Mouse (Mus musculus): ENCODE data around the gene Arid4a. TPM values are rescaled to one million over a fixed set of nuclear protein-coding genes. Genes with fewer than 3 reads are reported as not detected.

Gene Arid4a
- total RNA-seq, 1 experiment = 10.9 TPM

- H3K9ac ChIP-seq (ENCODE audit: insufficient read depth, low read depth, low read length, poor library complexity, severe bottlenecking) = no peak overlapping the region
- H3K36me3 ChIP-seq (ENCODE audit: control insufficient read depth, insufficient read depth, low read length, poor library complexity, severe bottlenecking) = peaks cover 18% of the 10 kb centered on the region
- H3K9me3 ChIP-seq (ENCODE audit: control insufficient read depth, insufficient read depth, low read depth, low read length) = no peaks in the 10 kb centered on the region
- in situ Hi-C loops (cut with MboI; ENCODE audit: low sequenced_read_pairs in 2 of 2, unreplicated experiment in 2 of 2) = no loop called here
- peaks cover 0 to 6% of the 10 kb centered on the region in 2 experiments; a peak in 2 of 4 replicates for H3K4me1 ChIP-seq (ENCODE audit: control insufficient read depth in 2 of 2, insufficient read depth in 2 of 2, low read length in 2 of 2, poor library complexity in 1 of 2)
- no peak overlapping the region for H3K27ac ChIP-seq (ENCODE audit: insufficient read depth, low read depth, low read length, poor library complexity, severe bottlenecking)
- DNase-seq (ENCODE audit: low read depth, low spot score) = no peak
- no peak overlapping the region for H3K4me3 ChIP-seq (ENCODE audit: insufficient read depth in 1 of 2, low read depth in 1 of 2, low read length in 2 of 2, poor library complexity in 1 of 2, severe bottlenecking in 1 of 2)
- TF ChIP-seq MAFK (IDR thresholded peaks at IDR 0.05; ENCODE audit: insufficient read depth, low read depth, low read length) = no peak
- TF ChIP-seq ZC3H11A (IDR thresholded peaks at IDR 0.05; ENCODE audit: borderline replicate concordance, low read depth, low read length) = no peak
- TF ChIP-seq CHD2 (IDR thresholded peaks at IDR 0.05; ENCODE audit: low read depth, low read length) = no peak
- no peak for TF ChIP-seq ZNF384 (IDR thresholded peaks at IDR 0.05; ENCODE audit: low read depth, low read length)
- TF ChIP-seq HCFC1 (IDR thresholded peaks at IDR 0.05; ENCODE audit: borderline replicate concordance, insufficient read depth, low read length) = no peak
Observed at GRCm38 (mm10) chr12:71044488-71044887, 28.7 kb downstream of the Arid4a start.

- no peak overlapping the region for H3K27ac ChIP-seq (ENCODE audit: insufficient read depth, low read depth, low read length, poor library complexity, severe bottlenecking)
- in situ Hi-C loops (cut with MboI; ENCODE audit: low sequenced_read_pairs in 2 of 2, unreplicated experiment in 2 of 2) = no loop called here
- DNase-seq (ENCODE audit: low read depth, low spot score) = no peak
- no peak overlapping the region for H3K9ac ChIP-seq (ENCODE audit: insufficient read depth, low read depth, low read length, poor library complexity, severe bottlenecking)
- H3K36me3 ChIP-seq (ENCODE audit: control insufficient read depth, insufficient read depth, low read length, poor library complexity, severe bottlenecking) = peaks cover 13% of the 10 kb centered on the region
- H3K4me1 ChIP-seq (ENCODE audit: control insufficient read depth in 2 of 2, insufficient read depth in 2 of 2, low read length in 2 of 2, poor library complexity in 1 of 2) = peaks cover 0 to 3% of the 10 kb centered on the region in 2 experiments; a peak in 1 of 4 replicates
- H3K4me3 ChIP-seq (ENCODE audit: insufficient read depth in 1 of 2, low read depth in 1 of 2, low read length in 2 of 2, poor library complexity in 1 of 2, severe bottlenecking in 1 of 2) = no peak overlapping the region
- H3K9me3 ChIP-seq (ENCODE audit: control insufficient read depth, insufficient read depth, low read depth, low read length) = no peaks in the 10 kb centered on the region
- TF ChIP-seq ZC3H11A (IDR thresholded peaks at IDR 0.05; ENCODE audit: borderline replicate concordance, low read depth, low read length) (no peak), ZNF384 (IDR thresholded peaks at IDR 0.05; ENCODE audit: low read depth, low read length) (no peak), HCFC1 (IDR thresholded peaks at IDR 0.05; ENCODE audit: borderline replicate concordance, insufficient read depth, low read length) (no peak), CHD2 (IDR thresholded peaks at IDR 0.05; ENCODE audit: low read depth, low read length) (no peak), MAFK (IDR thresholded peaks at IDR 0.05; ENCODE audit: insufficient read depth, low read depth, low read length) (no peak)
Observed at GRCm38 (mm10) chr12:71046501-71046900, 30.7 kb downstream of the Arid4a start.

- no peak for TF ChIP-seq CHD2 (IDR thresholded peaks at IDR 0.05; ENCODE audit: low read depth, low read length)
- no peak for TF ChIP-seq MAFK (IDR thresholded peaks at IDR 0.05; ENCODE audit: insufficient read depth, low read depth, low read length)
- TF ChIP-seq ZC3H11A (IDR thresholded peaks at IDR 0.05; ENCODE audit: borderline replicate concordance, low read depth, low read length) = no peak
- TF ChIP-seq ZNF384 (IDR thresholded peaks at IDR 0.05; ENCODE audit: low read depth, low read length) = no peak
- no peak for TF ChIP-seq HCFC1 (IDR thresholded peaks at IDR 0.05; ENCODE audit: borderline replicate concordance, insufficient read depth, low read length)
- Histone ChIP-seq H3K27ac (ENCODE audit: insufficient read depth, low read depth, low read length, poor library complexity, severe bottlenecking) (no peak overlapping the region), H3K9ac (ENCODE audit: insufficient read depth, low read depth, low read length, poor library complexity, severe bottlenecking) (no peak overlapping the region), H3K4me1 (ENCODE audit: control insufficient read depth in 2 of 2, insufficient read depth in 2 of 2, low read length in 2 of 2, poor library complexity in 1 of 2) (peaks cover 0 to 3% of the 10 kb centered on the region in 2 experiments; a peak in 2 of 4 replicates), H3K36me3 (ENCODE audit: control insufficient read depth, insufficient read depth, low read length, poor library complexity, severe bottlenecking) (peaks cover 12% of the 10 kb centered on the region), H3K9me3 (ENCODE audit: control insufficient read depth, insufficient read depth, low read depth, low read length) (no peaks in the 10 kb centered on the region), H3K4me3 (ENCODE audit: insufficient read depth in 1 of 2, low read depth in 1 of 2, low read length in 2 of 2, poor library complexity in 1 of 2, severe bottlenecking in 1 of 2) (no peak overlapping the region)
- DNase-seq (ENCODE audit: low read depth, low spot score) = no peak
- in situ Hi-C loops (cut with MboI; ENCODE audit: low sequenced_read_pairs in 2 of 2, unreplicated experiment in 2 of 2) = no loop called here
Observed at GRCm38 (mm10) chr12:71047473-71048078, 31.8 kb downstream of the Arid4a start.

GRCm38 (mm10) chr12:71048117-71048516 is 32.3 kb downstream of the Arid4a start:
- H3K36me3 ChIP-seq (ENCODE audit: control insufficient read depth, insufficient read depth, low read length, poor library complexity, severe bottlenecking) = peaks cover 12% of the 10 kb centered on the region
- no peak overlapping the region for H3K9ac ChIP-seq (ENCODE audit: insufficient read depth, low read depth, low read length, poor library complexity, severe bottlenecking)
- in situ Hi-C loops (cut with MboI; ENCODE audit: low sequenced_read_pairs in 2 of 2, unreplicated experiment in 2 of 2) = no loop called here
- no peak for TF ChIP-seq CHD2 (IDR thresholded peaks at IDR 0.05; ENCODE audit: low read depth, low read length)
- TF ChIP-seq HCFC1 (IDR thresholded peaks at IDR 0.05; ENCODE audit: borderline replicate concordance, insufficient read depth, low read length) = no peak
- no peak for TF ChIP-seq ZNF384 (IDR thresholded peaks at IDR 0.05; ENCODE audit: low read depth, low read length)
- TF ChIP-seq MAFK (IDR thresholded peaks at IDR 0.05; ENCODE audit: insufficient read depth, low read depth, low read length) = no peak
- no peak for TF ChIP-seq ZC3H11A (IDR thresholded peaks at IDR 0.05; ENCODE audit: borderline replicate concordance, low read depth, low read length)
- no peak overlapping the region for H3K4me3 ChIP-seq (ENCODE audit: insufficient read depth in 1 of 2, low read depth in 1 of 2, low read length in 2 of 2, poor library complexity in 1 of 2, severe bottlenecking in 1 of 2)
- H3K27ac ChIP-seq (ENCODE audit: insufficient read depth, low read depth, low read length, poor library complexity, severe bottlenecking) = no peak overlapping the region
- peaks cover 0 to 3% of the 10 kb centered on the region in 2 experiments; a peak in 2 of 4 replicates for H3K4me1 ChIP-seq (ENCODE audit: control insufficient read depth in 2 of 2, insufficient read depth in 2 of 2, low read length in 2 of 2, poor library complexity in 1 of 2)
- H3K9me3 ChIP-seq (ENCODE audit: control insufficient read depth, insufficient read depth, low read depth, low read length) = no peaks in the 10 kb centered on the region
- DNase-seq (ENCODE audit: low read depth, low spot score) = no peak

Measured in ES-E14 (cell line).